25 mouse cellular contexts compared by ENCODE assay signal in genomic region chr7:144867161-144867560, GRCm38 (mm10). TPM values are rescaled to one million over a fixed set of nuclear protein-coding genes. Genes with fewer than 3 reads are reported as not detected.
"Had no signal": no experiment of that assay in that cellular context is flagged by ENCODE, and none has a peak within 500 bp of the region (broad histone marks: within the 10 kb centered on the region; RNA-seq: fewer than 3 reads in every experiment).

No protein-coding gene starts in this region.

- H3K4me2 ChIP-seq: lung, embryonic 15.5 days; midbrain, embryonic 11.5 days; neural tube, embryonic 13.5 days; neural tube, embryonic 15.5 days had no signal

- H3K4me1 ChIP-seq: lung, embryonic 15.5 days had no signal

- DNase-seq: liver, postnatal 0 days; lung, adult 2 months; lung, postnatal 14 days; lung, postnatal 36 days; midbrain, embryonic 14.5 days; retina, postnatal 1 day; right cerebral cortex, adult 18-20 months; right cerebral cortex, postnatal 25 days; right cerebral cortex, postnatal 4 days; spleen, adult 18-20 months; thymus, adult 18-20 months; thymus, postnatal 14 days; thymus, postnatal 36 days had no signal

- H3K36me3 ChIP-seq: lung, embryonic 15.5 days; neural tube, embryonic 13.5 days; neural tube, embryonic 15.5 days had no signal

- H3K4me3 ChIP-seq: lung, embryonic 15.5 days; megakaryocyte, embryonic 14.5 days; myocyte; neural tube, embryonic 13.5 days; neural tube, embryonic 15.5 days had no signal

- H3K27ac ChIP-seq: lung, embryonic 15.5 days; macrophage; neural tube, embryonic 13.5 days; neural tube, embryonic 15.5 days had no signal

- H3K9me3 ChIP-seq: lung, embryonic 15.5 days; megakaryocyte, embryonic 14.5 days; neural tube, embryonic 13.5 days; neural tube, embryonic 15.5 days had no signal

- ATAC-seq: liver, postnatal 0 days; lung, postnatal 0 days; midbrain, embryonic 16.5 days had no signal

- H3K9ac ChIP-seq: liver, postnatal 0 days; lung, embryonic 15.5 days; neural tube, embryonic 13.5 days; neural tube, embryonic 15.5 days had no signal

RNA-seq across cellular contexts. Expression of gene Fgf4, which starts 20.0 kb away (rescaled TPM):
- polyA plus RNA-seq: liver, postnatal 0 days; lung, adult 2 months; lung, embryonic 15.5 days; lung, postnatal 0 days; macrophage; midbrain, embryonic 11.5 days; midbrain, embryonic 14.5 days; midbrain, embryonic 16.5 days; myocyte; neural tube, embryonic 13.5 days; neural tube, embryonic 15.5 days; small intestine, adult 2 months; stomach, embryonic 14.5 days had no signal

RNA-seq across cellular contexts. Expression of gene Fgf15, which starts 29.2 kb away (rescaled TPM):
- polyA plus RNA-seq: liver, postnatal 0 days; lung, adult 2 months; lung, embryonic 15.5 days; lung, postnatal 0 days; macrophage; myocyte; stomach, embryonic 14.5 days; stomach, embryonic 16.5 days had no signal

RNA-seq across cellular contexts. Expression of gene Fgf3, which starts 29.3 kb away (rescaled TPM):
- polyA plus RNA-seq: liver, postnatal 0 days; lung, adult 2 months; lung, embryonic 15.5 days; lung, postnatal 0 days; macrophage; myocyte; stomach, embryonic 14.5 days; stomach, embryonic 16.5 days had no signal
